Mouse (Mus musculus) lung, postnatal 0 days (tissue): ENCODE data around the gene Slc34a2. TPM values are rescaled to one million over a fixed set of nuclear protein-coding genes. Genes with fewer than 3 reads are reported as not detected.

ENCODE experiments used
- ATAC-seq: fragments of 200-750 bp; cut with Nextera tagmentation; 2 replicates; pipeline ENCODE4 v1.8.0; 2017; ENCODE audit warnings: moderate library complexity
- DNase-seq: peaks from one replicate; pipeline ENCODE4 v3.0.0-alpha.2; 2016; ENCODE audit warnings: low spot score
- H3K27ac ChIP-seq: fragments of 300-500 bp; sonication (generic); 2 replicates; pipeline ENCODE4 v1.5.1; 2014; ENCODE audit warnings: antibody characterized with exemption, mild to moderate bottlenecking, low read length, mixed read lengths
- H3K27me3 ChIP-seq: fragments of 300-500 bp; sonication (generic); replicated peaks from 2 replicates; pipeline ENCODE4 v1.6.1; 2014; ENCODE audit warnings: low read length, mixed read lengths; ENCODE audit not compliant: insufficient read depth
- H3K36me3 ChIP-seq: fragments of 300-500 bp; sonication (generic); 2 replicates; pipeline ENCODE4 v1.6.1; 2014; ENCODE audit warnings: low read length, mixed read lengths; ENCODE audit not compliant: insufficient read depth
- H3K4me1 ChIP-seq: fragments of 300-500 bp; sonication (generic); 2 replicates; pipeline ENCODE4 v1.6.1; 2014; ENCODE audit warnings: antibody characterized with exemption, low read depth, low read length, mixed read lengths; ENCODE audit not compliant: insufficient read depth
- H3K4me2 ChIP-seq: fragments of 300-500 bp; sonication (generic); replicated peaks from 2 replicates; pipeline ENCODE4 v1.6.1; 2014; ENCODE audit warnings: low read depth, mild to moderate bottlenecking, low read length, moderate library complexity, mixed read lengths
- H3K4me3 ChIP-seq: fragments of 300-500 bp; sonication (generic); 2 replicates; pipeline ENCODE4 v1.5.1; 2014; ENCODE audit warnings: low read depth, low read length
- H3K9ac ChIP-seq: fragments of 300-500 bp; sonication (generic); replicated peaks from 2 replicates; pipeline ENCODE4 v1.6.1; 2014; ENCODE audit warnings: low read depth, mild to moderate bottlenecking
- H3K9me3 ChIP-seq: fragments of 300-500 bp; sonication (generic); 2 replicates; pipeline ENCODE4 v1.6.1; 2016; ENCODE audit warnings: low read length, mixed read lengths
- CTCF ChIP-seq: IDR thresholded peaks from 2 replicates; pipeline ENCODE4 v1.5.1; 2016; ENCODE audit warnings: antibody characterized with exemption, mild to moderate bottlenecking
- EP300 ChIP-seq: IDR thresholded peaks from 2 replicates; pipeline ENCODE4 v1.6.1; 2016; ENCODE audit warnings: antibody characterized with exemption, mild to moderate bottlenecking, control low read depth
- WGBS: fragments of 180-500 bp; shearing (Covaris S2); extraction: QIAGEN DNeasy Blood & Tissue Kit; methylation state at CpG from one replicate; pipeline ENCODE4 v1.1.7; 2014; 5-methylcytosine and 5-hydroxymethylcytosine counted together
- polyA plus RNA-seq: library from polyadenylated mRNA; unstranded; fragments of >200 nt; fragmentation: Nextera tagmentation; extraction: Ambion mirVana; gene quantifications from 2 replicates; pipeline ENCODE4 v1.2.1, GENCODE M21; 2015

Gene Slc34a2
- polyA plus RNA-seq, 1 experiment from 2014 or later = 772 TPM

GRCm38 (mm10) chr5:52996601-52997000, 41.3 kb upstream of the Slc34a2 start:
- DNase-seq (no peak), ATAC-seq (no peak)
- Histone ChIP-seq H3K27me3 (no peaks in the 10 kb centered on the region), H3K4me3 (no peak overlapping the region), H3K9me3 (no peaks in the 10 kb centered on the region), H3K36me3 (no peaks in the 10 kb centered on the region), H3K4me2 (no peak overlapping the region), H3K4me1 (no peaks in the 10 kb centered on the region), H3K9ac (no peak overlapping the region), H3K27ac (no peak overlapping the region)
- TF ChIP-seq CTCF = no peak
- no peak for TF ChIP-seq EP300
- 54% methylated on average over 8 of the region's 8 CpGs for WGBS

DNA sequence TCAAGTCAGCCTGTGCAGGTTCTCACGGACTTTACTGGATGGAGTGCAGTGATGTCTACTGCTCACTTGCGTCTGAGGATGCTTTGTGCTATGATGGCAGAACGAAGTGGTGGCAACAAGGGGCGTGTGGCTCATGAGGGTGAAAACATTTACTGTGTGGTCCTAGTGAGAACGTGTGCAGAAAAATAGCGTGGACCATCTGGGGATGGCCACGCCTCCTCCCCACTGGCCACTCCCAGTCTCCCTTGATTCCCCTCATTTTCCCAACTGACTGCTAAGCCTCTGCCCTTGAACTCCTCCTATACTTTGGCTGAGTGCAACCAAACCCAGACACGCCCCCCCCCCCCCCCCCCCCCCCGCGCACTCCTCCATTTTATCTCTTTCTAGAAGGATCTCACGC, 40.8 kb upstream of the Slc34a2 start:
- no peaks in the 10 kb centered on the region for H3K4me1 ChIP-seq
- H3K4me2 ChIP-seq = no peak overlapping the region
- ATAC-seq (no peak), DNase-seq (no peak)
- no peaks in the 10 kb centered on the region for H3K36me3 ChIP-seq
- WGBS = 79% methylated on average over 8 of the region's 11 CpGs
- no peak overlapping the region for H3K27ac ChIP-seq
- H3K9me3 ChIP-seq = no peaks in the 10 kb centered on the region
- no peak overlapping the region for H3K9ac ChIP-seq
- no peak overlapping the region for H3K4me3 ChIP-seq
- no peaks in the 10 kb centered on the region for H3K27me3 ChIP-seq
- no peak for TF ChIP-seq EP300

GRCm38 (mm10) chr5:52998097-52998760, 39.7 kb upstream of the Slc34a2 start:
- Histone ChIP-seq H3K27me3 (no peaks in the 10 kb centered on the region), H3K4me2 (no peak overlapping the region), H3K9me3 (no peaks in the 10 kb centered on the region), H3K4me3 (no peak overlapping the region), H3K36me3 (no peaks in the 10 kb centered on the region), H3K4me1 (no peaks in the 10 kb centered on the region), H3K9ac (no peak overlapping the region), H3K27ac (no peak overlapping the region)
- DNase-seq (no peak), ATAC-seq (no peak)
- TF ChIP-seq CTCF (no peak), EP300 (no peak)
- 90% methylated on average over 6 of the region's 6 CpGs for WGBS

DNA sequence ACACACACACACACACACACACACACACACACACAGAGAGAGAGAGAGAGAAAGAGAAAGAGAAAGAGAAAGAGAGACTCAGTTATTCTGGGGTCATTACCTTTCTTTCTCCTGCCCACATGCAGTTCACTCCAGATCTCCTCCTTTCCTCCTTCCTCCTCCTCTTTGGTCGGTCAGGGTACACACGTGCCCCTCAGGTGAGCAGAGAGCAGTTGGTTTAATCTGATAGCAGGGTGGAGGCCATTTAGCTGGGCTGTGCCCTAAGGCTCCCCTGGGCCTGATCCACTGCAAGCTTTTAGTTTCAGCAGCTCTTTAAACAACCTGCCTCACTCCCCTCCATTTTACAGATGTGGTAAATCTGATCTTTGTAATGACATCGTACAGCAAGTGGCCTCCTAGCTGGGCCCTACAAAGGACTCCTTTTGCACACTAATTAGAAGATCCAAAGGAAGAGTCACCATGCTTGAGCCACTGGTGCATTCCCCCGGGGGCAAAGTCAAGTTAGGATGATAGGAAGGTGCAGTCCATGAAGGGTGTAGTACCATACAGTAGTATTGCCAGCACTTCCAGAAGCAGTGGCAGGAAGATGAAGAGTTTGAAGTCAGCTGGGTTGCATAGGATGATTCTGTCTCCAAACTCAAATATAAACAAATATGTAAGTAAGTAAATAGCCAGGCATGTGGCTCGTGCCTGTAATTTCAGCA, 37.6 kb upstream of the Slc34a2 start:
- Histone ChIP-seq H3K27ac (no peak overlapping the region), H3K9ac (no peak overlapping the region), H3K4me2 (no peak overlapping the region), H3K27me3 (no peaks in the 10 kb centered on the region), H3K9me3 (no peaks in the 10 kb centered on the region), H3K4me3 (no peak overlapping the region), H3K4me1 (no peaks in the 10 kb centered on the region), H3K36me3 (no peaks in the 10 kb centered on the region)
- ATAC-seq (0 out of 2 replicates have a peak, but pooled peaks have one; percentile 8), DNase-seq (no peak)
- WGBS = 58% methylated on average over 3 of the region's 5 CpGs
- TF ChIP-seq EP300 (no peak), CTCF (no peak)

DNA sequence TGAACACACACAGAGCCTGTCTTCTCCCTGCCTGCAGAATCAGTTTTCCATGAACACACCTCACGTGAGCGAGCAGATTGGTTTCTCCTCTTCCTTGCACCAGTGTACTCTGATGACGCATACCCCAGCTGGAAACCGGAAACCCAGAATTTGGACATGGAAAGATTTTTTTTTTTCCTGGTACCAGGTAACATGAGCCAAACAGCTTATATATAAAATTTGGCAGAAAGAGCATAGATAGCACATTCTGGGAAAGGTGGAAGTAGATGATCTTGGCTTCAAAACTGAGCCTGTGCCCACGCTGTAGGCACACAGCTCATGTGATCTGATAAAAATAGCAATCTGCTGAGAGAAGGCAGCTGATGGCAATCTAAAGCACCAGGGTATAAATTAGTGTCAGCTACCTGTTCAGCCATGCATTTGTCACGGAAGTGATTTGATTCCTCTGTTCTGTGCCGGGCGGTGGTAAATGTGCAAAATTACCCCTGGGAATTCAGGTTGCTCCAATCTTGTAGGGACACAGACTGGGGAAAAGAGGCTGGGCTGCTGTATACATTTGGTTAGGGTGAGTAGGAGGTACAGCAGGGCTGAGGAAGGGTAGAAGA, 35.2 kb upstream of the Slc34a2 start:
- Histone ChIP-seq H3K4me3 (no peak overlapping the region), H3K36me3 (no peaks in the 10 kb centered on the region), H3K4me1 (no peaks in the 10 kb centered on the region), H3K9ac (no peak overlapping the region), H3K27me3 (no peaks in the 10 kb centered on the region), H3K9me3 (no peaks in the 10 kb centered on the region), H3K4me2 (no peak overlapping the region), H3K27ac (no peak overlapping the region)
- no peak for TF ChIP-seq EP300
- no peak for TF ChIP-seq CTCF
- DNase-seq (no peak), ATAC-seq (no peak)
- 75% methylated on average over 8 of the region's 8 CpGs for WGBS

DNA sequence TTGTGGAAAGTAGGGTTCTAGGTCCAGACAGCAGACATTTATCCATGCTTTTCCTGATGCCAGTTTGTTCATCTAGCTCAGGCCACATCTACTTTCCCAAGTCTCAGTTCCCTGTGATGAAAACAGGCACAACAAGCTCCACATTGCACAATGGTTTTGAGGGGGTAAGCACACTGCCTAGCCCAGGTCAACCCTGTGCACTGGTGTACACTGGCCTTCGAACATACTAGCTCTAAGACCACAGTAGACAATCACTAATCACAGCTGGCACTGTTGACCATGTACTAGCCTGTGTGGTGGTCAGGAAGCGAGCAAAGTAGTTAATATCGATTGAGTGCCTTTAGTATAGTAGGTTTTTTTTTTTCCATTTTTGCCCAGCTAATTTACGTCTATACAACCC, 34.4 kb upstream of the Slc34a2 start:
- WGBS = 85% methylated on average over 4 of the region's 4 CpGs
- H3K27ac ChIP-seq = no peak overlapping the region
- peak; percentile 22 for DNase-seq
- H3K36me3 ChIP-seq = no peaks in the 10 kb centered on the region
- H3K4me3 ChIP-seq = no peak overlapping the region
- no peak overlapping the region for H3K4me2 ChIP-seq
- H3K9ac ChIP-seq = no peak overlapping the region
- ATAC-seq = no peak
- H3K27me3 ChIP-seq = no peaks in the 10 kb centered on the region
- H3K4me1 ChIP-seq = no peaks in the 10 kb centered on the region
- TF ChIP-seq CTCF = no peak
- TF ChIP-seq EP300 = no peak
- no peaks in the 10 kb centered on the region for H3K9me3 ChIP-seq
